Mouse (Mus musculus): ENCODE data around the gene Tent5b. TPM values are rescaled to one million over a fixed set of nuclear protein-coding genes. Genes with fewer than 3 reads are reported as not detected.

Tent5b gene
- polyA plus RNA-seq, 1 experiment from 2014 or later: 1.0 TPM

GRCm38 (mm10) chr4:133445727-133446126, 34.2 kb upstream of the Tent5b start:
- Histone ChIP-seq H3K4me3 (ENCODE audit: low read length) (no peak overlapping the region), H3K27me3 (ENCODE audit: control insufficient read depth, insufficient read depth, low read length) (no peaks in the 10 kb centered on the region), H3K9ac (ENCODE audit: low read length) (no peak overlapping the region), H3K4me2 (ENCODE audit: low read depth, low read length) (no peak overlapping the region), H3K27ac (ENCODE audit: low read length) (no peak overlapping the region), H3K9me3 (replicated peaks; ENCODE audit: control insufficient read depth, low read length) (no peaks in the 10 kb centered on the region), H3K4me1 (ENCODE audit: control insufficient read depth, insufficient read depth, low read length) (no peaks in the 10 kb centered on the region), H3K36me3 (ENCODE audit: control insufficient read depth, insufficient read depth) (no peaks in the 10 kb centered on the region)
- no peak for ATAC-seq (replicated peaks; ENCODE audit: extremely low read depth, insufficient read depth, low FRiP score)
- 80% methylated on average over 5 of the region's 5 CpGs for WGBS

- Histone ChIP-seq H3K9ac (ENCODE audit: low read length) (no peak overlapping the region), H3K27ac (ENCODE audit: low read length) (no peak overlapping the region), H3K4me3 (ENCODE audit: low read length) (no peak overlapping the region), H3K4me1 (ENCODE audit: control insufficient read depth, insufficient read depth, low read length) (no peaks in the 10 kb centered on the region), H3K9me3 (replicated peaks; ENCODE audit: control insufficient read depth, low read length) (no peaks in the 10 kb centered on the region), H3K27me3 (ENCODE audit: control insufficient read depth, insufficient read depth, low read length) (no peaks in the 10 kb centered on the region), H3K36me3 (ENCODE audit: control insufficient read depth, insufficient read depth) (no peaks in the 10 kb centered on the region), H3K4me2 (ENCODE audit: low read depth, low read length) (no peak overlapping the region)
- WGBS: 53% methylated on average over 5 of the region's 5 CpGs
- no peak for ATAC-seq (replicated peaks; ENCODE audit: extremely low read depth, insufficient read depth, low FRiP score)
These were observed 32.6 kb upstream of the Tent5b start for GRCm38 (mm10) chr4:133447366-133447765.

- H3K4me1 ChIP-seq (ENCODE audit: control insufficient read depth, insufficient read depth, low read length): no peaks in the 10 kb centered on the region
- H3K27me3 ChIP-seq (ENCODE audit: control insufficient read depth, insufficient read depth, low read length): no peaks in the 10 kb centered on the region
- H3K4me2 ChIP-seq (ENCODE audit: low read depth, low read length): no peak overlapping the region
- H3K4me3 ChIP-seq (ENCODE audit: low read length): no peak overlapping the region
- no peak overlapping the region for H3K9ac ChIP-seq (ENCODE audit: low read length)
- no peaks in the 10 kb centered on the region for H3K36me3 ChIP-seq (ENCODE audit: control insufficient read depth, insufficient read depth)
- WGBS: 81% methylated on average over 11 of the region's 11 CpGs
- no peak for ATAC-seq (replicated peaks; ENCODE audit: extremely low read depth, insufficient read depth, low FRiP score)
- no peak overlapping the region for H3K27ac ChIP-seq (ENCODE audit: low read length)
- H3K9me3 ChIP-seq (replicated peaks; ENCODE audit: control insufficient read depth, low read length): no peaks in the 10 kb centered on the region
These were observed 32.0 kb upstream of the Tent5b start for GRCm38 (mm10) chr4:133447967-133448366.

- no peak overlapping the region for H3K4me2 ChIP-seq (ENCODE audit: low read depth, low read length)
- H3K4me1 ChIP-seq (ENCODE audit: control insufficient read depth, insufficient read depth, low read length): no peaks in the 10 kb centered on the region
- H3K36me3 ChIP-seq (ENCODE audit: control insufficient read depth, insufficient read depth): no peaks in the 10 kb centered on the region
- no peak overlapping the region for H3K4me3 ChIP-seq (ENCODE audit: low read length)
- H3K27ac ChIP-seq (ENCODE audit: low read length): no peak overlapping the region
- ATAC-seq (replicated peaks; ENCODE audit: extremely low read depth, insufficient read depth, low FRiP score): no peak
- H3K9ac ChIP-seq (ENCODE audit: low read length): no peak overlapping the region
- H3K9me3 ChIP-seq (replicated peaks; ENCODE audit: control insufficient read depth, low read length): no peaks in the 10 kb centered on the region
- H3K27me3 ChIP-seq (ENCODE audit: control insufficient read depth, insufficient read depth, low read length): no peaks in the 10 kb centered on the region
- 72% methylated on average over 8 of the region's 8 CpGs for WGBS
These were observed 31.1 kb upstream of the Tent5b start for GRCm38 (mm10) chr4:133448708-133449388.

GRCm38 (mm10) chr4:133449726-133450125, 30.2 kb upstream of the Tent5b start:
- Histone ChIP-seq H3K4me2 (ENCODE audit: low read depth, low read length) (peak overlapping the region; percentile 38; the same call in 1 of the 2 replicates), H3K27me3 (ENCODE audit: control insufficient read depth, insufficient read depth, low read length) (no peaks in the 10 kb centered on the region), H3K9me3 (replicated peaks; ENCODE audit: control insufficient read depth, low read length) (no peaks in the 10 kb centered on the region), H3K36me3 (ENCODE audit: control insufficient read depth, insufficient read depth) (no peaks in the 10 kb centered on the region), H3K4me3 (ENCODE audit: low read length) (no peak overlapping the region), H3K27ac (ENCODE audit: low read length) (no peak overlapping the region), H3K9ac (ENCODE audit: low read length) (no peak overlapping the region), H3K4me1 (ENCODE audit: control insufficient read depth, insufficient read depth, low read length) (no peaks in the 10 kb centered on the region)
- ATAC-seq (replicated peaks; ENCODE audit: extremely low read depth, insufficient read depth, low FRiP score): no peak
- 14% methylated on average over 13 of the region's 13 CpGs for WGBS

- Histone ChIP-seq H3K4me2 (ENCODE audit: low read depth, low read length) (no peak overlapping the region), H3K36me3 (ENCODE audit: control insufficient read depth, insufficient read depth) (no peaks in the 10 kb centered on the region), H3K9ac (ENCODE audit: low read length) (no peak overlapping the region), H3K9me3 (replicated peaks; ENCODE audit: control insufficient read depth, low read length) (no peaks in the 10 kb centered on the region), H3K27ac (ENCODE audit: low read length) (no peak overlapping the region), H3K4me1 (ENCODE audit: control insufficient read depth, insufficient read depth, low read length) (no peaks in the 10 kb centered on the region), H3K27me3 (ENCODE audit: control insufficient read depth, insufficient read depth, low read length) (no peaks in the 10 kb centered on the region), H3K4me3 (ENCODE audit: low read length) (no peak overlapping the region)
- 8% methylated on average over 10 of the region's 10 CpGs for WGBS
- ATAC-seq (replicated peaks; ENCODE audit: extremely low read depth, insufficient read depth, low FRiP score): 0 out of 2 replicates have a peak, but pooled peaks have one; percentile 34
These were observed 28.4 kb upstream of the Tent5b start for GRCm38 (mm10) chr4:133451536-133451935.

- Histone ChIP-seq H3K27ac (ENCODE audit: low read length) (no peak overlapping the region), H3K9ac (ENCODE audit: low read length) (no peak overlapping the region), H3K4me1 (ENCODE audit: control insufficient read depth, insufficient read depth, low read length) (no peaks in the 10 kb centered on the region), H3K4me3 (ENCODE audit: low read length) (no peak overlapping the region), H3K4me2 (ENCODE audit: low read depth, low read length) (no peak overlapping the region), H3K36me3 (ENCODE audit: control insufficient read depth, insufficient read depth) (no peaks in the 10 kb centered on the region), H3K27me3 (ENCODE audit: control insufficient read depth, insufficient read depth, low read length) (no peaks in the 10 kb centered on the region), H3K9me3 (replicated peaks; ENCODE audit: control insufficient read depth, low read length) (no peaks in the 10 kb centered on the region)
- ATAC-seq (replicated peaks; ENCODE audit: extremely low read depth, insufficient read depth, low FRiP score): no peak
- 71% methylated on average over 7 of the region's 7 CpGs for WGBS
These were observed 27.5 kb upstream of the Tent5b start for GRCm38 (mm10) chr4:133452433-133452832.

GRCm38 (mm10) chr4:133458044-133458443, 21.9 kb upstream of the Tent5b start:
- no peak for ATAC-seq (replicated peaks; ENCODE audit: extremely low read depth, insufficient read depth, low FRiP score)
- Histone ChIP-seq H3K4me3 (ENCODE audit: low read length) (no peak overlapping the region), H3K9me3 (replicated peaks; ENCODE audit: control insufficient read depth, low read length) (no peaks in the 10 kb centered on the region), H3K27ac (ENCODE audit: low read length) (no peak overlapping the region), H3K27me3 (ENCODE audit: control insufficient read depth, insufficient read depth, low read length) (no peaks in the 10 kb centered on the region), H3K4me1 (ENCODE audit: control insufficient read depth, insufficient read depth, low read length) (peaks cover 6% of the 10 kb centered on the region), H3K9ac (ENCODE audit: low read length) (no peak overlapping the region), H3K4me2 (ENCODE audit: low read depth, low read length) (no peak overlapping the region), H3K36me3 (ENCODE audit: control insufficient read depth, insufficient read depth) (no peaks in the 10 kb centered on the region)
- WGBS: 63% methylated on average over 3 of the region's 3 CpGs

- Histone ChIP-seq H3K9me3 (replicated peaks; ENCODE audit: control insufficient read depth, low read length) (no peaks in the 10 kb centered on the region), H3K4me1 (ENCODE audit: control insufficient read depth, insufficient read depth, low read length) (peaks cover 12% of the 10 kb centered on the region), H3K4me2 (ENCODE audit: low read depth, low read length) (no peak overlapping the region), H3K27me3 (ENCODE audit: control insufficient read depth, insufficient read depth, low read length) (no peaks in the 10 kb centered on the region), H3K9ac (ENCODE audit: low read length) (no peak overlapping the region), H3K36me3 (ENCODE audit: control insufficient read depth, insufficient read depth) (no peaks in the 10 kb centered on the region), H3K27ac (ENCODE audit: low read length) (no peak overlapping the region), H3K4me3 (ENCODE audit: low read length) (no peak overlapping the region)
- no peak for ATAC-seq (replicated peaks; ENCODE audit: extremely low read depth, insufficient read depth, low FRiP score)
- 93% methylated on average over 1 of the region's 1 CpGs for WGBS
These were observed 19.9 kb upstream of the Tent5b start for GRCm38 (mm10) chr4:133460006-133460405.
